Mouse (Mus musculus) cerebellum, adult 2 months (tissue): ENCODE measurements at regions not wholly inside any gene's neighbourhood (a gene's known extent, or its start where the extent isn't known, plus 50 kb on each side); places are given as distances from the start of the nearest gene placed in this dataset.

Experiments used
- CTCF ChIP-seq: fragments of 200-500 bp; IDR thresholded peaks from 2 replicates; pipeline ENCODE4 v1.5.1; 2011; ENCODE audit warnings: low read depth, mild to moderate bottlenecking, control low read depth, low read length, moderate library complexity, borderline replicate concordance; ENCODE audit not compliant: insufficient read depth
- POLR2A ChIP-seq: fragments of 200-500 bp; IDR thresholded peaks from 2 replicates; pipeline ENCODE4 v1.6.1; 2011; ENCODE audit warnings: low read length, control low read depth, borderline replicate concordance; ENCODE audit not compliant: insufficient read depth

GRCm38 (mm10) chr15:94074161-94074950 lies 390.9 kb downstream of the Adamts20 start:
- TF ChIP-seq CTCF, result no peak
- TF ChIP-seq POLR2A, result no peak
